Mouse (Mus musculus): ENCODE measurements around the gene Slc25a21. TPM values are rescaled to one million over a fixed set of nuclear protein-coding genes. Genes with fewer than 3 reads are reported as not detected.

The Slc25a21 gene
- polyA plus RNA-seq, 1 experiment from 2014 or later: 3.2 TPM

DNA sequence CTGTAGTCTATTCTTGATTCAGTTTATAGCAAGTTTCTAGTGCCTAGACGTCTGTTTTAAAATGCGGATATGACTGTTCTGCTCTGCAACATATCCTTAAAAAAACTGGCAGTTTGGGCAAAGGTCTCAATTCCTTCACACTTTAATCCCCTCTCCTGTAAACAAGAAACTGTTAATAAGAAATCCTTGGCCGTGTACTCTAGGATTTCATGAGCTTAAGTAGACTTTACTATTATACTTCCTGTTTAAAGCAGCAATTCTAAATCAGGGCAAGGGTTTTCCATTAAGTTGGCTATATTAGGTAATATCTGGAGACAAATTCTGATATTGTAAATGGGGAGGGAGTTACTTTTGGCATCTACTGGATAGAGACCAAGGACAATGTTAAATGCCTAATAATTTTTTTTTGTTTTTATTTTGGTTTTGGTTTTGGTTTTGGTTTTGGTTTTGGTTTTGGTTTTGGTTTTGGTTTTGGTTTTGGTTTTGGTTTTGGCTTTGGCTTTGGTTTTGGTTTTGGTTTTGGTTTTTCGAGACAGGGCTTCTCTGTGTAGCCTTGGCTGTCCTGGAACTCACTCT lies 7.1 kb upstream of the Slc25a21 start:
- H3K27me3 ChIP-seq (replicated peaks): no peaks in the 10 kb centered on the region
- H3K9me3 ChIP-seq: no peaks in the 10 kb centered on the region

DNA sequence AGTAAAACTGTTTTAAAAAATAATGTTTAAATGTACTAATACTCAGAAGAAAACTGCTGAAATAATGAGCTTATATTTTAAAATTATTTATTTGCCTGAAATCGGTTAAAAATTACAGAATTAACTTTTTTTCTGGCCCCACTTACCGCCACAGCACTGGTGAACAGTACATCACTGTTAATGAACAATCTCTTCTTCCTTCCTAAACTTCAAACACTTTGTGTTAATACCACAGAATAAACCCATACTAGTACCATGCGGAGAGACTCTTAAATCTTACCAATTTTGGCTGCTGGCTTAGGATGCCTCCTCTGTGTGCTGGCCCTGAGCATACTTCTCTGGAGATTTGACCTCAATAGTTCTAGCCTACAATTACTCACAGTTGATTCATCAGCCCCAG lies 4.6 kb upstream of the Slc25a21 start:
- 91% methylated on average over 3 of the region's 3 CpGs for WGBS
- Histone ChIP-seq H3K27ac (no peak overlapping the region), H3K4me2 (no peak overlapping the region), H3K9ac (no peak overlapping the region), H3K9me3 (no peaks in the 10 kb centered on the region), H3K27me3 (replicated peaks) (no peaks in the 10 kb centered on the region), H3K36me3 (no peaks in the 10 kb centered on the region), H3K4me3 (replicated peaks) (no peak overlapping the region), H3K4me1 (no peaks in the 10 kb centered on the region)
- no peak for ATAC-seq (ENCODE audit: insufficient read depth, low FRiP score, low read depth)

More for the DNA sequence above, 7.1 kb upstream of the Slc25a21 start:
- Histone ChIP-seq H3K9ac (no peak overlapping the region), H3K4me1 (no peaks in the 10 kb centered on the region), H3K4me2 (no peak overlapping the region), H3K36me3 (no peaks in the 10 kb centered on the region), H3K27ac (no peak overlapping the region), H3K4me3 (replicated peaks) (no peak overlapping the region)
- ATAC-seq (ENCODE audit: insufficient read depth, low FRiP score, low read depth): no peak
- WGBS: 51% methylated on average over 4 of the region's 4 CpGs

DNA sequence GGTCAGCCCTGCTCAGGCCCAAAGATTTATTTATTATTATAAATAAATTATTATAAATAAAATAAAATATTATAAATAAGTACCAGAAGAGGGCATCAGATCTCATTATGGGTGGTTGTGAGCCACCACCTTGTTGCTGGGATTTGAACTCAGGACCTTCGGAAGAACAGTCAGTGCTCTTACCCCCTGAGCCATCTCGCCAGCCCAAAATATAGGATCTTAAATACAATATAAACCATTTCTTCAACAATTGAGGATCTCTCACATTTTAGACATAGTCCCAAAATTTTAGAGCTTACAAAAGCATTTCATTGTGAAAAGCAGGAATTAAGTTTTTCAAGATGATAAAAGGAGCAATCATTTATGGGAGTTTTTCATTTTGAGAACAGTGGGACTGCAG lies 2.2 kb upstream of the Slc25a21 start:
- Histone ChIP-seq H3K27ac (no peak overlapping the region), H3K36me3 (no peaks in the 10 kb centered on the region), H3K27me3 (replicated peaks) (no peaks in the 10 kb centered on the region), H3K4me2 (no peak overlapping the region), H3K9ac (no peak overlapping the region), H3K4me1 (no peaks in the 10 kb centered on the region), H3K9me3 (no peaks in the 10 kb centered on the region), H3K4me3 (replicated peaks) (no peak overlapping the region)
- ATAC-seq (ENCODE audit: insufficient read depth, low FRiP score, low read depth): no peak
- WGBS: 99% methylated on average over 2 of the region's 2 CpGs

DNA sequence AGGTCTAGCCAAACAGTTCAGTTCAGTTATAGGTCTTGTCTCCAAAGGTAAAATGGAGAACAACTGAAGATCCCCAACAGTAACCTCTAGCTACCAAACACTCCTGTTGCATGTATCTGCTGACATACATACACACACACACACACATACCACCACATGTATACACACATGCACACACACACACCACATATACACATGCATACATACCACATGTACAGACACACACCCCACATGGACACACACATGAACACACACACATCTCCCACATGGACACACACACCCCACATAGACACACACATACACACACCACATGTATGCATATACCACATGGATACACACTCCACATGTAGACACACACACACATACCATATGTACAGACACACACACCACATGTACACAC lies 997 bp upstream of the Slc25a21 start:
- no peak overlapping the region for H3K4me3 ChIP-seq (replicated peaks)
- H3K9ac ChIP-seq: no peak overlapping the region
- no peaks in the 10 kb centered on the region for H3K27me3 ChIP-seq (replicated peaks)
- no peaks in the 10 kb centered on the region for H3K9me3 ChIP-seq
- H3K27ac ChIP-seq: no peak overlapping the region
- no peaks in the 10 kb centered on the region for H3K4me1 ChIP-seq
- no peaks in the 10 kb centered on the region for H3K36me3 ChIP-seq
- no peak for ATAC-seq (ENCODE audit: insufficient read depth, low FRiP score, low read depth)
- no peak overlapping the region for H3K4me2 ChIP-seq

DNA sequence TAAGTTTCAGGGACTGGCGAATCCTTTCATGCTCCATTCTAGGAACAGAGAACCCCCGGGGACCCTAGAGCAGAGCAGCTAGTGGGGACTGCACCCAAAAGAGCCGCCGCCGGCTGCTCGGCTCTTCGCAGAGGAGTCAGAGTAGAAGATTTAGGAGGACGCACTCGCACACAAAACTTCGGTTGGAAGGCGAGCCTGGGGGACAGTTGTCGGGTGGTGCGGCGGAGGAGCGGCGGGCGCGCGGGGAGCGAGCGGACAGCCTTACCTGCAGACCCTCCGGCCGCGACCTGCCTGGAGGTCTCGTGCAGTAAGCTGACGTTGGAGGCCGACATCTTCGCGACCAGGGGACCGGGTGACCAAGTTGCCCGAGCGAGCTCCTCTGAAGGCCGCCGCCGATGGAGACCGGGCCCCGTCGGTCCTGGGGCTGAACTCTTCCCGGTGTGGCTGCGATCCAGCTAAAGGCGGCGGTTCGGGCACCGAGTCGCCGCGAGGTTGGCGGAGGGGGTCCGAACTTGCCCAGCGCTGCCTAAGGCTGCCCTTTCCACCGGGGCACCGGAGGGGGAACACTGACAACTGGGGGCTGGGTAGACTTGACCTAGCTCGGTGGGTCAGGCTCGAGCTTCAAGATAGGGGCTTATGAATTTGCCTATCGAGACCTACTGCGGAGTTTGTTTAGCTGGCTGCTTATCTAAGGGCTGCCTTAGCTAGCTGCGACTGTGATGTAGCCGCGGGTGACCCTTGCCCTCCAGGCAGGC lies 487 bp downstream of the Slc25a21 start:
- peak overlapping the region; percentile 52 for H3K4me3 ChIP-seq (replicated peaks)
- no peaks in the 10 kb centered on the region for H3K9me3 ChIP-seq
- H3K9ac ChIP-seq: peak overlapping the region; percentile 30
- peak; percentile 85 for ATAC-seq (ENCODE audit: insufficient read depth, low FRiP score, low read depth)
- H3K36me3 ChIP-seq: no peaks in the 10 kb centered on the region
- H3K27me3 ChIP-seq (replicated peaks): no peaks in the 10 kb centered on the region
- no peaks in the 10 kb centered on the region for H3K4me1 ChIP-seq
- no peak overlapping the region for H3K27ac ChIP-seq
- peak overlapping the region; percentile 84 for H3K4me2 ChIP-seq
- WGBS: 2% methylated on average over 59 of the region's 59 CpGs

DNA sequence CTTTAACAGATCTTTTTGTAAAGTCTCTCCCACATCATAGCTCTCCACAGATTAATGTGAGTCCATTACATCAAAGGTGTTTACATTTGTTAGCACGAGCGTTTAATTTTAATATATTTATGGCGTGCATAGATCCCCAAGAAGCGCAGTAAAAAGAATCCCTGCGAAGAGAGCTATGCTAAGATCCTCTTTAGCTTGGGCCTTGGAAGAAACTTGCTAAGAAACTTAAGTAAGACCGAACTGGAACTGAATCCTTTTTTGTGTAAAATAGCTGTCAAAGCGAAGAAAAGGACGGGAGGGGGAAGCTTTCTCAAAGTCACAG lies 1.0 kb downstream of the Slc25a21 start:
- WGBS: 11% methylated on average over 8 of the region's 8 CpGs
- H3K27me3 ChIP-seq (replicated peaks): no peaks in the 10 kb centered on the region
- H3K27ac ChIP-seq: no peak overlapping the region
- H3K9me3 ChIP-seq: no peaks in the 10 kb centered on the region
- 0 out of 2 replicates have a peak overlapping the region, but pooled peaks have one; percentile 30 for H3K9ac ChIP-seq
- H3K36me3 ChIP-seq: no peaks in the 10 kb centered on the region
- H3K4me2 ChIP-seq: peak overlapping the region; percentile 84
- H3K4me1 ChIP-seq: no peaks in the 10 kb centered on the region
- ATAC-seq (ENCODE audit: insufficient read depth, low FRiP score, low read depth): no peak
- peak overlapping the region; percentile 52 for H3K4me3 ChIP-seq (replicated peaks)

DNA sequence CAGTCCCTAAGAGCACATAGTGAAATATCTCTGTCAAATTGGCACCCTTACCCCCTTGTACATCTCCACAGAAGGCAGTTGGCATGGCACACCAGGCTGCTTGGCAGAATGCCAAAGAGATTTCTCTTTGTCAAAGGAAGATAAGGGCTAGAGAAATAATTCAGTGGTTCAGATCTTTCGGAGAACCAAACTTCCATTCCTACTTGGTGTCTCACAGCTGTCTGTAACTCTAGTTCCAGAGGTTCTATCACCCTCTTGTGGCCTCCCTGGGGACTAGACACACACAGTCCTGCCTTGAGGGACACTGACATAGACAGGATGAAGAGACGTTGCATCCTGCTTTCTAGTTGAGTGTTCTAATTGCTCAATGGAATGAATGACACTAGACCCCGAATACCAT lies 2.7 kb downstream of the Slc25a21 start:
- ATAC-seq (ENCODE audit: insufficient read depth, low FRiP score, low read depth): peak; percentile 65; the same call in 1 of the 2 replicates
- no peak overlapping the region for H3K27ac ChIP-seq
- H3K27me3 ChIP-seq (replicated peaks): no peaks in the 10 kb centered on the region
- H3K9me3 ChIP-seq: no peaks in the 10 kb centered on the region
- 25% methylated on average over 3 of the region's 3 CpGs for WGBS
- H3K4me3 ChIP-seq (replicated peaks): no peak overlapping the region
- H3K9ac ChIP-seq: no peak overlapping the region; the same call in 1 of the 2 replicates
- H3K4me1 ChIP-seq: no peaks in the 10 kb centered on the region
- H3K4me2 ChIP-seq: no peak overlapping the region
- no peaks in the 10 kb centered on the region for H3K36me3 ChIP-seq

DNA sequence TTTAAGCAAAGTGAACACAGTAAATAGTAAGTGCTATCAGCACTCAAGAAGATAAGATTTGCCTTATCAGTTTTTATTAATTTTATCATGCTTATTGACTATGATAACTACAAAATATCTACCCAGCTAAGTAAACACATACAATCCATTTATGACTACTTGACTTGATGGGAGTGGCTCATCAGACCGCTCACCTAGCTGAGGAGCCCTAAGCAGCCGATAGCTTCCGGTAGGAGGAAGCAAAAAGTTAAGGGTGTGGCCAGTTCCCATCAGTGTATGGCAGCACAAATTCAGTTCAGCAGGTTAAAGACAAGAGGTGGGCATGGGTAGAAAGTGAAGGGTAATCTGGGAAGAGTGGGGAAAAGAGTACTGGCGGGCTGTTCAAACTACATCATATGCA lies 10.2 kb downstream of the Slc25a21 start:
- ATAC-seq (ENCODE audit: insufficient read depth, low FRiP score, low read depth): no peak
- 62% methylated on average over 4 of the region's 4 CpGs for WGBS
- no peaks in the 10 kb centered on the region for H3K9me3 ChIP-seq

DNA sequence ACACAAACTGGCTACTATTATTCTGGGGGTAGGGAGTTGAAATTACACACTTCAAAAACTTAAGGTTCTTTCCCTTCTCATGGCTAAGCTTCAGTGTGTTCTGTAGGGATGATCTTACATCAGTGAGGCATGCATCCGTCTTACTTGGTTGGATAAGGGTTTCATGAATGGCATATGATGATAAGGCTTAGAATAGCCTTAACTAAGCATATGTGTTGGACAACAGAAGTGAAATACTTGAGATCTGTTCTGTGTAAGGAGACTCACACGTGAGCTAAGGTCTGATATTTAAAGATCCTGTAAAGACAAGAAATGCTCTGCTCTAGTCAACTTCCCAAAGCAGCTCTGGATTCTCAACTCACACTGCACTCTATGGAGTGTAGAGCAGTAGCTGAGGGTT lies 11.1 kb downstream of the Slc25a21 start:
- Histone ChIP-seq H3K27me3 (replicated peaks) (no peaks in the 10 kb centered on the region), H3K4me3 (replicated peaks) (no peak overlapping the region), H3K9ac (no peak overlapping the region), H3K4me1 (no peaks in the 10 kb centered on the region), H3K36me3 (no peaks in the 10 kb centered on the region), H3K27ac (no peak overlapping the region), H3K9me3 (no peaks in the 10 kb centered on the region), H3K4me2 (no peak overlapping the region)
- peak; percentile 39; the same call in 1 of the 2 replicates for ATAC-seq (ENCODE audit: insufficient read depth, low FRiP score, low read depth)
- WGBS: 64% methylated on average over 2 of the region's 2 CpGs

More for the DNA sequence above, 10.2 kb downstream of the Slc25a21 start:
- no peak overlapping the region for H3K27ac ChIP-seq
- no peaks in the 10 kb centered on the region for H3K27me3 ChIP-seq (replicated peaks)
- H3K4me3 ChIP-seq (replicated peaks): no peak overlapping the region
- no peak overlapping the region for H3K4me2 ChIP-seq
- no peaks in the 10 kb centered on the region for H3K4me1 ChIP-seq
- H3K9ac ChIP-seq: no peak overlapping the region
- no peaks in the 10 kb centered on the region for H3K36me3 ChIP-seq

DNA sequence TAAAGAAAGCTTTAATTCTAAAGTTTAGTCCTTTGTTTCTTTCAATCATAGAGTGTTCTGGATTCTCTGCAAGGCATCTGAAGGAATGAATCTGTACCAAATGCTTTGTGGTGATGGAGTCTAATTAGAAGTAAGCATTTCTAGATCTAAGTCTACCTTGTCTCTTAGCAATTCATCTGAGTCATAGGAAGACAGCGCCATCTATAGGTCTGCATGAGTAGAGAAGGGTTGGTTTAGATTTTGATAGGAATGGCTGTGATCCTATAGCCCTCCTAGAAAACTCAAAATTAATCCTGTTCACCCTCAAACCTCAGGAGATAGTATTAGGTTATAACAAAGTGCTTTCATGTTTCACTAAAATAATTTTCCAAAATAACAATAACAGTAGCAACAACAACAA lies 11.8 kb downstream of the Slc25a21 start:
- Histone ChIP-seq H3K9me3 (no peaks in the 10 kb centered on the region), H3K36me3 (no peaks in the 10 kb centered on the region), H3K27me3 (replicated peaks) (no peaks in the 10 kb centered on the region), H3K4me1 (no peaks in the 10 kb centered on the region), H3K27ac (no peak overlapping the region), H3K4me2 (no peak overlapping the region), H3K9ac (no peak overlapping the region), H3K4me3 (replicated peaks) (no peak overlapping the region)
- 0% methylated on average over 1 of the region's 1 CpGs for WGBS
- ATAC-seq (ENCODE audit: insufficient read depth, low FRiP score, low read depth): no peak

DNA sequence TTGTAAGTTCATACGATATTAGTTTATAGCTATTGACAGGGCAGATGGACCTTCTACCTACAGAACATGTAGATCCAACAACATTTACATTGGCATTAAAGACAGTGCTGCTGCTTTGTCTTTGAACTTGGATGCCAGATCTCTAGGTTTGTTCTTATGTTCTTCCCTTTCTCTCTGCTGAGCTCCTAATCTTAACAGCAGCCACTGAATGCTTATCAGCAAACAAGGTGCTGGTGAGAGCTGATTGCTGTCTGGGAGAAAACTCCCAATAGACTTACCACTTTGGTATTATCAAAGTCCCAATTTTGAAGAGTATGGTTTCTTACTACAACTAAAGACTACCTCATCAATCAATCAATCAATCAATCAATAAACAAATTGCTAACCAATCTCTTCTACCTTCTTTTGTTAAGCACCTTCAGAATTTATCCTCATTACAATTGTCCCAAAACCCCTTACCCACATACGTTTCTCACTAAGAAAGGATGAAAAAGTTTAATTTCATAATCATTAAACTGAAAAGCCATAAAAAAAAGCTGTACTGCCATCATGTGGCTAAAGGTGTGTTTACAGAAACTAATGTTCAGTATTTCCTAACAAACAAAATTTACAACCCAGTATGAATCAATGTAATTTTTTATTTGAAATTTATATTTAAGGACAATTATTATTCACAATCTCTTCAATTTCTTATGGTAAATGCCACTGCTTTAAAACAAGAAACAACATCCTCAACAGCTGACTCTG lies 12.7 kb downstream of the Slc25a21 start:
- ATAC-seq (ENCODE audit: insufficient read depth, low FRiP score, low read depth): no peak; the same call in 1 of the 2 replicates
- no peak overlapping the region for H3K9ac ChIP-seq
- H3K27ac ChIP-seq: no peak overlapping the region
- no peaks in the 10 kb centered on the region for H3K9me3 ChIP-seq
- H3K4me2 ChIP-seq: no peak overlapping the region
- no peaks in the 10 kb centered on the region for H3K27me3 ChIP-seq (replicated peaks)
- no peaks in the 10 kb centered on the region for H3K4me1 ChIP-seq
- no peak overlapping the region for H3K4me3 ChIP-seq (replicated peaks)
- WGBS: 56% methylated on average over 2 of the region's 2 CpGs
- no peaks in the 10 kb centered on the region for H3K36me3 ChIP-seq

DNA sequence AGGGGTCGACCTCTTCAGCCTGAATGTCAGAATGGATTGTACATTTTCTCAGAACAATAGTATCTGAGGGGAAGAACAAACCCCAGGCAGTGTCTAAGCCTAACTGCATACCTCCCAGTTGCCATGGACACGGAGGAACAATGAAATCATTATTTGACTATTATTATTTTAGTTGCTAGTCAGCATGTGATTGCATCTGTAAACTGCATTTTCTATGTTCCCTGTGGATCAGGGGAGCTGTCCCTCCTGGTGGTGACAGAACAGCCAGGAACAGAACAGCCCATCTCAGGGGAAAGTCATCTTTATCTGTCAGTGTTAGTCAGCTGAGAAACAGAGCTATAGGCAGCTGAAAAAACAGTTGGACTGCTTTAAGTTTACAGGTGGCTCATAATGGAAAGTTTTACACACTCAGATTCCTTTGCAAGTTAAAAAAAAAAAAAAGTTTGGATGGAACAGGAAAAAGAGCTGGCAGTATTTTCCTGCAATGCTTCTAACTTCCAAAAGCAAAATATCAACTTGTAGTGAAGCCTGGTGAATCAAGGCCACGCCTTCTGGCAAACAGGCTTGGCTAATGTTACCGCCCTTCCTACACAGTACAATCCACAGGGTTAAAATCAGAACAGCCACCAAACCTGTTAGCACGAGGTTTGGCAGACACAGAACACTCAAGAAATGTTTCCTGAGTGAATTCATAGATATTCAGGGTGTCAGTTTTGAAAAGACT lies 17.6 kb downstream of the Slc25a21 start:
- no peak overlapping the region for H3K9ac ChIP-seq
- H3K9me3 ChIP-seq: no peaks in the 10 kb centered on the region
- H3K4me2 ChIP-seq: no peak overlapping the region
- no peak overlapping the region for H3K4me3 ChIP-seq (replicated peaks)
- H3K27me3 ChIP-seq (replicated peaks): no peaks in the 10 kb centered on the region
- no peak overlapping the region for H3K27ac ChIP-seq
- 39% methylated on average over 5 of the region's 5 CpGs for WGBS
- no peaks in the 10 kb centered on the region for H3K4me1 ChIP-seq
- 0 out of 2 replicates have a peak, but pooled peaks have one; percentile 53 for ATAC-seq (ENCODE audit: insufficient read depth, low FRiP score, low read depth)
- H3K36me3 ChIP-seq: no peaks in the 10 kb centered on the region
